Comparison of ENCODE assay signal across 18 mouse cellular contexts in the genomic region with DNA sequence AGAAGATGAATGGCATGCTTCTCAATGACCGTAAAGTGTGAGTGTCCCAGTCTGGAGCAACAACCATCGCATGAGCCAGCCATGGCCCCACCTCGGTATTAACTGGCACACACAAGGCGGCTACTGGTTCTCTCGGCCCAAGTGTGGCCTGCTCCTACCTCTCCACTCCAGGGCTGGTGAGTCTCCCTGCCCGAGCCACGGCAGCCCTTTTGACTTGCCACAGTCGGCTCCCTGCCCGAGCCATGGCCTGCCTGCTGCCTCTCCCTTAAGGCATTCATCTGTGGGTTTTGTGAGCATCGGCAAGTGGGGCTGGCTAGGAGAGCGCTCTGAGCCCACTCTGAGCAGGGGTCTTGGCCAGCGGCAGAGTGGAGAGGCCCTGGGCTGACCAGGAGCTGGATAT. TPM values are rescaled to one million over a fixed set of nuclear protein-coding genes. Genes with fewer than 3 reads are reported as not detected.
"Had no signal": no experiment of that assay in that cellular context is flagged by ENCODE, and none has a peak within 500 bp of the region (broad histone marks: within the 10 kb centered on the region; RNA-seq: fewer than 3 reads in every experiment).

No protein-coding gene starts in this region.

- H3K4me3 ChIP-seq: kidney, embryonic 15.5 days; limb, embryonic 13.5 days; midbrain, embryonic 15.5 days had no signal

- ATAC-seq: midbrain, embryonic 15.5 days had no signal

- H3K4me2 ChIP-seq: kidney, embryonic 15.5 days; limb, embryonic 13.5 days; lung, embryonic 14.5 days; midbrain, embryonic 11.5 days; midbrain, embryonic 15.5 days had no signal

- H3K27ac ChIP-seq: kidney, embryonic 15.5 days; limb, embryonic 13.5 days; midbrain, embryonic 15.5 days had no signal

- H3K27me3 ChIP-seq: kidney, embryonic 15.5 days; limb, embryonic 13.5 days; midbrain, embryonic 15.5 days had no signal

- H3K9me3 ChIP-seq: kidney, embryonic 15.5 days; limb, embryonic 13.5 days; midbrain, embryonic 15.5 days had no signal

- H3K9ac ChIP-seq: kidney, embryonic 15.5 days; limb, embryonic 13.5 days; liver, embryonic 14.5 days; lung, embryonic 14.5 days; midbrain, embryonic 15.5 days had no signal

- DNase-seq: kidney, adult 2 months; kidney, postnatal 14 days; left cerebral cortex, postnatal 4 days; lung, embryonic 14.5 days; lung, postnatal 10 days; right cerebral cortex, adult 18-20 months; right cerebral cortex, postnatal 25 days; thymus, postnatal 4 days had no signal

RNA-seq across cellular contexts. Expression of a gene that starts 34.4 kb away (rescaled TPM):
- total RNA-seq: left cerebral cortex, postnatal 10 days; megakaryocyte, adult 5-6 weeks had no signal
- polyA plus RNA-seq: kidney, embryonic 15.5 days; limb, embryonic 13.5 days; lung, embryonic 14.5 days; midbrain, embryonic 11.5 days; neural tube, embryonic 14.5 days; stomach, embryonic 16.5 days had no signal

RNA-seq across cellular contexts. Expression of a gene that starts 54.0 kb away (rescaled TPM):
- total RNA-seq: layer of hippocampus, postnatal 14 days; megakaryocyte, adult 5-6 weeks had no signal
- polyA plus RNA-seq: midbrain, embryonic 15.5 days had no signal

RNA-seq across cellular contexts. Expression of a gene that starts 55.7 kb away (rescaled TPM):
- total RNA-seq: megakaryocyte, adult 5-6 weeks had no signal
